Mouse (Mus musculus) spleen, adult 2 months (tissue): Measurements from ENCODE around the gene Cnep1r1.

ENCODE experiments used
- CTCF ChIP-seq: fragments of 200-500 bp; IDR thresholded peaks from 2 replicates; pipeline ENCODE4 v1.5.1; 2011; ENCODE audit warnings: mild to moderate bottlenecking, inconsistent platforms; ENCODE audit not compliant: insufficient read depth, insufficient read length, insufficient replicate concordance; ENCODE audit errors: extremely low read depth
- POLR2A ChIP-seq: fragments of 200-500 bp; IDR thresholded peaks from 2 replicates; pipeline ENCODE4 v1.6.1; 2011; ENCODE audit warnings: low read depth, low read length, inconsistent platforms

DNA sequence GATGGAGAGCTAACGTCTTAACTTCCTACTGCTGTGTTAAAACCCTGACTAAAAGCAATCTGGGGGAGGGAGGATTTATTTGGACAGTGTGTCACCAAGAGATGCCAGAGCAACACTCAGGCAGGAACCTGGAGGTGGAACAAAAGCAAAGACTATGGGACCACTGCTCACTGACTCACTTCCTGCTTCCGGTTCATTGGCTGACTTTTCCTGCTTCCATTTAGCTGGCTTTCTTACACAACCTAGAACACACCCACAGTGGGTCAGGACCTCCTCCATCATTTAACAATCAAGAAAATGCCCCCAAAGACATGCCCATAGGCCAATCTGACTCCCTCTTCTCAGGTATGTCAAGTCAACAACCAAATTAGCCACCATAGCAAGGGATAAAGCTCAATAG lies 26.9 kb upstream of the Cnep1r1 start:
- TF ChIP-seq CTCF (no peak), POLR2A (no peak)
